Mouse (Mus musculus) G1E (cell line): ENCODE results near the gene Bcam. TPM values are rescaled to one million over a fixed set of nuclear protein-coding genes. Genes with fewer than 3 reads are reported as not detected.

ENCODE experiments used
- ATAC-seq: 2 replicates; pipeline ENCODE4 v1.8.0; 2016; ENCODE audit warnings: mild to moderate bottlenecking; ENCODE audit not compliant: insufficient number of reproducible peaks, poor library complexity, low FRiP score, severe bottlenecking; ENCODE audit errors: extremely low read depth
- DNase-seq: peaks from one replicate; pipeline ENCODE4 v3.0.0; 2012; ENCODE audit warnings: low spot score
- H3K27me3 ChIP-seq: 2 replicates; pipeline ENCODE4 v1.6.1; 2012; ENCODE audit warnings: mild to moderate bottlenecking, low read length, inconsistent platforms; ENCODE audit not compliant: insufficient read depth
- H3K36me3 ChIP-seq: replicated peaks from 2 replicates; pipeline ENCODE3; 2012; ENCODE audit warnings: mild to moderate bottlenecking, inconsistent platforms
- H3K4me1 ChIP-seq: 2 replicates; pipeline ENCODE4 v1.6.1; 2012; ENCODE audit warnings: low read depth, low read length, inconsistent platforms, mixed read lengths; ENCODE audit not compliant: insufficient read depth
- H3K4me3 ChIP-seq: 2 replicates; pipeline ENCODE4 v1.5.1; 2012; ENCODE audit warnings: low read depth, mild to moderate bottlenecking, inconsistent platforms, low read length, moderate library complexity, mixed read lengths
- H3K9me3 ChIP-seq: replicated peaks from 2 replicates; pipeline ENCODE4 v1.6.1; 2012; ENCODE audit warnings: inconsistent platforms
- CTCF ChIP-seq: IDR thresholded peaks from 2 replicates; pipeline ENCODE4 v1.5.1; 2012; ENCODE audit warnings: low read depth, low read length, inconsistent platforms, mixed read lengths
- GATA1 ChIP-seq: IDR thresholded peaks from 2 replicates; pipeline ENCODE4 v1.6.1; 2012; ENCODE audit warnings: borderline replicate concordance, low read length, inconsistent platforms, mixed read lengths
- GATA2 ChIP-seq: IDR thresholded peaks from 2 replicates; pipeline ENCODE4 v1.6.1; 2012; ENCODE audit warnings: low read depth, low read length, inconsistent platforms, borderline replicate concordance
- POLR2AphosphoS5 ChIP-seq: IDR thresholded peaks from 2 replicates; pipeline ENCODE4 v1.6.1; 2012; ENCODE audit warnings: low read depth, low read length, inconsistent platforms; ENCODE audit not compliant: insufficient replicate concordance
- TAL1 ChIP-seq: conservative IDR thresholded peaks from 2 replicates; pipeline ENCODE4 v1.6.1; 2012; ENCODE audit warnings: low read depth, low read length, inconsistent platforms, mixed read lengths
- polyA plus RNA-seq: library from polyadenylated mRNA; stranded (reverse); fragments of >175 nt; gene quantifications from 2 replicates; pipeline ENCODE4 v1.2.3, GENCODE M21; 2012
- total RNA-seq, 2 experiments: library from RNA; stranded (forward) in 1 of 2; stranded (reverse) in 1 of 2; fragments of 200-1000 nt in 1 of 2; fragments of >200 nt in 1 of 2; fragmentation: Nextera tagmentation in 1 of 2; gene quantifications; 2 replicates each; pipeline ENCODE4 v1.2.3; 2014 to 2017

Bcam gene
- total and polyA plus RNA-seq, 3 experiments: 0.05 TPM; not detected in 2

GRCm38 (mm10) chr7:19769001-19769400, 1.8 kb downstream of the Bcam start:
- ATAC-seq: no peak
- Histone ChIP-seq H3K27me3 (peaks cover 62% of the 10 kb centered on the region), H3K36me3 (no peaks in the 10 kb centered on the region), H3K4me1 (peaks cover 14% of the 10 kb centered on the region), H3K9me3 (no peaks in the 10 kb centered on the region), H3K4me3 (no peak overlapping the region)
- no peak for DNase-seq
- no peak for TF ChIP-seq CTCF
- no peak for TF ChIP-seq GATA1
- no peak for TF ChIP-seq POLR2AphosphoS5
- no peak for TF ChIP-seq GATA2
- no peak for TF ChIP-seq TAL1

- no peak for DNase-seq
- H3K4me3 ChIP-seq: no peak overlapping the region
- TF ChIP-seq CTCF (no peak), GATA1 (no peak), TAL1 (no peak), GATA2 (no peak), POLR2AphosphoS5 (no peak)
- H3K9me3 ChIP-seq: no peaks in the 10 kb centered on the region
- H3K27me3 ChIP-seq: peaks cover 61% of the 10 kb centered on the region
- ATAC-seq: no peak
- no peaks in the 10 kb centered on the region for H3K36me3 ChIP-seq
- H3K4me1 ChIP-seq: peaks cover 14% of the 10 kb centered on the region
Measured at GRCm38 (mm10) chr7:19768251-19768650, 2.6 kb downstream of the Bcam start.

GRCm38 (mm10) chr7:19764581-19764980, 6.2 kb downstream of the Bcam start:
- DNase-seq: no peak
- peaks cover 34% of the 10 kb centered on the region for H3K27me3 ChIP-seq
- H3K9me3 ChIP-seq: no peaks in the 10 kb centered on the region
- peaks cover 17% of the 10 kb centered on the region for H3K4me1 ChIP-seq
- H3K4me3 ChIP-seq: no peak overlapping the region
- H3K36me3 ChIP-seq: no peaks in the 10 kb centered on the region
- TF ChIP-seq POLR2AphosphoS5: no peak
- TF ChIP-seq CTCF: no peak
- no peak for TF ChIP-seq TAL1
- TF ChIP-seq GATA2: no peak
- TF ChIP-seq GATA1: no peak
- ATAC-seq: no peak

- ATAC-seq: no peak
- TF ChIP-seq GATA2 (no peak), CTCF (no peak), GATA1 (no peak), TAL1 (no peak)
- Histone ChIP-seq H3K9me3 (no peaks in the 10 kb centered on the region), H3K4me3 (no peak overlapping the region), H3K27me3 (peaks cover 28% of the 10 kb centered on the region; the same call in 1 of the 2 replicates), H3K4me1 (peaks cover 14% of the 10 kb centered on the region), H3K36me3 (no peaks in the 10 kb centered on the region)
- no peak for DNase-seq
Measured at GRCm38 (mm10) chr7:19763829-19764477, 6.9 kb downstream of the Bcam start.

GRCm38 (mm10) chr7:19762283-19762682, 8.5 kb downstream of the Bcam start:
- Histone ChIP-seq H3K9me3 (no peaks in the 10 kb centered on the region), H3K36me3 (no peaks in the 10 kb centered on the region), H3K4me3 (no peak overlapping the region), H3K4me1 (peaks cover 14% of the 10 kb centered on the region), H3K27me3 (peaks cover 23% of the 10 kb centered on the region; the same call in 1 of the 2 replicates)
- no peak for ATAC-seq
- no peak for DNase-seq
- TF ChIP-seq TAL1 (no peak), GATA2 (no peak), GATA1 (no peak), CTCF (no peak), POLR2AphosphoS5 (no peak)

- Histone ChIP-seq H3K4me3 (no peak overlapping the region), H3K36me3 (no peaks in the 10 kb centered on the region), H3K27me3 (peaks cover 23% of the 10 kb centered on the region), H3K4me1 (peaks cover 14% of the 10 kb centered on the region), H3K9me3 (0 out of 2 replicates have a peak, but pooled peaks cover 1% of the 10 kb centered on the region)
- ATAC-seq (no peak), DNase-seq (no peak)
- no peak for TF ChIP-seq GATA1
- no peak for TF ChIP-seq CTCF
- no peak for TF ChIP-seq TAL1
- TF ChIP-seq POLR2AphosphoS5: no peak
- TF ChIP-seq GATA2: no peak
Measured at GRCm38 (mm10) chr7:19760021-19760420, 10.8 kb downstream of the Bcam start.
